Mouse (Mus musculus) granulocyte monocyte progenitor cell, adult 5-6 weeks (primary cell): ENCODE measurements around the gene Akap1. TPM values are rescaled to one million over a fixed set of nuclear protein-coding genes. Genes with fewer than 3 reads are reported as not detected.
"Not testable (repeated sequence)": the region's sequence is repeated elsewhere in the genome, so short reads cannot be mapped to it uniquely, and the experiment has no call there.

Source experiments
- ATAC-seq: replicated peaks from 2 replicates; pipeline ENCODE4 v1.8.0; 2016; ENCODE audit warnings: mild to moderate bottlenecking, moderate TSS enrichment, inconsistent platforms; ENCODE audit not compliant: poor library complexity, severe bottlenecking
- total RNA-seq, 2 experiments: library from RNA; stranded (forward) in 1 of 2; stranded (reverse) in 1 of 2; fragments of 200-712, 200-1000 nt in 1 of 2; fragments of >200 nt in 1 of 2; fragmentation: Nextera tagmentation in 1 of 2; gene quantifications; 2 replicates each; pipeline ENCODE4 v1.2.3; 2014 to 2017

The Akap1 gene
- 12.7 and 15.2 TPM in 2 replicates for total RNA-seq (2014; fragmentation: Nextera tagmentation)
- total RNA-seq (2017), result 15.9 and 20.7 TPM in 2 replicates

- ATAC-seq, result peak; percentile 93
These were observed at the start of gene Akap1 for GRCm38 (mm10) chr11:88864458-88865197. Akap1 (minus strand) TSS chr11:88864586.

- ATAC-seq, result no peak
These were observed 45.1 kb upstream of the Akap1 start for GRCm38 (mm10) chr11:88909388-88910036.

- ATAC-seq, result peak; percentile 98
These were observed 44.3 kb upstream of the Akap1 start for GRCm38 (mm10) chr11:88908557-88909211.

GRCm38 (mm10) chr11:88907886-88908285 lies 43.5 kb upstream of the Akap1 start:
- no peak for ATAC-seq

GRCm38 (mm10) chr11:88905621-88906020 lies 41.2 kb upstream of the Akap1 start:
- ATAC-seq, result no peak

GRCm38 (mm10) chr11:88904080-88904479 lies 39.7 kb upstream of the Akap1 start:
- ATAC-seq, result no peak

- no peak for ATAC-seq
These were observed 38.4 kb upstream of the Akap1 start for GRCm38 (mm10) chr11:88902762-88903161.

GRCm38 (mm10) chr11:88901341-88901802 lies 37.0 kb upstream of the Akap1 start:
- ATAC-seq, result no peak

GRCm38 (mm10) chr11:88899561-88899960 lies 35.2 kb upstream of the Akap1 start:
- ATAC-seq, result no peak

GRCm38 (mm10) chr11:88898380-88898763 lies 34.0 kb upstream of the Akap1 start:
- no peak for ATAC-seq

- ATAC-seq, result no peak
These were observed 33.4 kb upstream of the Akap1 start for GRCm38 (mm10) chr11:88897624-88898379.

GRCm38 (mm10) chr11:88895800-88896232 lies 31.4 kb upstream of the Akap1 start:
- ATAC-seq, result not testable (repeated sequence)

GRCm38 (mm10) chr11:88895235-88895634 lies 30.8 kb upstream of the Akap1 start:
- ATAC-seq, result not testable (repeated sequence)

- not testable (repeated sequence) for ATAC-seq
These were observed 29.9 kb upstream of the Akap1 start for GRCm38 (mm10) chr11:88894279-88894678.

GRCm38 (mm10) chr11:88893501-88893900 lies 29.1 kb upstream of the Akap1 start:
- not testable (repeated sequence) for ATAC-seq

- not testable (repeated sequence) for ATAC-seq
These were observed 28.4 kb upstream of the Akap1 start for GRCm38 (mm10) chr11:88892789-88893188.

- not testable (repeated sequence) for ATAC-seq
These were observed 27.7 kb upstream of the Akap1 start for GRCm38 (mm10) chr11:88891921-88892561.

- ATAC-seq, result not testable (repeated sequence)
These were observed 27.1 kb upstream of the Akap1 start for GRCm38 (mm10) chr11:88891446-88891845.

- ATAC-seq, result not testable (repeated sequence)
These were observed 26.5 kb upstream of the Akap1 start for GRCm38 (mm10) chr11:88890904-88891303.

GRCm38 (mm10) chr11:88888996-88889395 lies 24.6 kb upstream of the Akap1 start:
- ATAC-seq, result no peak
